Mouse (Mus musculus): ENCODE results near the gene Gja4. TPM values are rescaled to one million over a fixed set of nuclear protein-coding genes. Genes with fewer than 3 reads are reported as not detected.

Gja4 gene
- polyA plus RNA-seq, 1 experiment from 2014 or later: 58.3 TPM

GRCm38 (mm10) chr4:127327258-127327657, 13.4 kb upstream of the Gja4 start:
- Histone ChIP-seq H3K4me3 (ENCODE audit: low read depth, low read length) (no peak overlapping the region), H3K27ac (ENCODE audit: low read length) (no peak overlapping the region), H3K9me3 (ENCODE audit: low read length) (no peaks in the 10 kb centered on the region), H3K4me2 (replicated peaks; ENCODE audit: low read depth, low read length) (no peak overlapping the region), H3K9ac (replicated peaks; ENCODE audit: low read depth) (no peak overlapping the region), H3K4me1 (ENCODE audit: insufficient read depth, low read depth, low read length) (no peaks in the 10 kb centered on the region; the same call in 1 of the 2 replicates), H3K27me3 (replicated peaks; ENCODE audit: insufficient read depth, low read length) (peaks cover 13% of the 10 kb centered on the region), H3K36me3 (ENCODE audit: insufficient read depth, low read length) (no peaks in the 10 kb centered on the region)
- DNase-seq (ENCODE audit: low spot score) (peak; percentile 33), ATAC-seq (no peak)
- TF ChIP-seq EP300 (IDR thresholded peaks at IDR 0.05) (no peak), CTCF (IDR thresholded peaks at IDR 0.05) (no peak)
- WGBS: 35% methylated on average over 7 of the region's 7 CpGs

GRCm38 (mm10) chr4:127325276-127325675, 11.4 kb upstream of the Gja4 start:
- Histone ChIP-seq H3K9me3 (ENCODE audit: low read length) (no peaks in the 10 kb centered on the region), H3K4me1 (ENCODE audit: insufficient read depth, low read depth, low read length) (no peaks in the 10 kb centered on the region; the same call in 1 of the 2 replicates), H3K27me3 (replicated peaks; ENCODE audit: insufficient read depth, low read length) (peaks cover 5% of the 10 kb centered on the region), H3K27ac (ENCODE audit: low read length) (no peak overlapping the region), H3K9ac (replicated peaks; ENCODE audit: low read depth) (no peak overlapping the region), H3K4me2 (replicated peaks; ENCODE audit: low read depth, low read length) (no peak overlapping the region), H3K4me3 (ENCODE audit: low read depth, low read length) (no peak overlapping the region), H3K36me3 (ENCODE audit: insufficient read depth, low read length) (no peaks in the 10 kb centered on the region)
- TF ChIP-seq EP300 (IDR thresholded peaks at IDR 0.05): no peak
- TF ChIP-seq CTCF (IDR thresholded peaks at IDR 0.05): no peak
- ATAC-seq (no peak), DNase-seq (ENCODE audit: low spot score) (no peak)
- WGBS: 84% methylated on average over 5 of the region's 5 CpGs

- WGBS: 5% methylated on average over 6 of the region's 6 CpGs
- TF ChIP-seq CTCF (IDR thresholded peaks at IDR 0.05) (peak; percentile 91), EP300 (IDR thresholded peaks at IDR 0.05) (no peak)
- DNase-seq (ENCODE audit: low spot score) (peak; percentile 91), ATAC-seq (peak; percentile 92)
- peaks cover under 1% of the 10 kb centered on the region; the same call in 1 of the 2 replicates for H3K27me3 ChIP-seq (replicated peaks; ENCODE audit: insufficient read depth, low read length)
- H3K4me3 ChIP-seq (ENCODE audit: low read depth, low read length): no peak overlapping the region
- no peak overlapping the region for H3K9ac ChIP-seq (replicated peaks; ENCODE audit: low read depth)
- H3K4me1 ChIP-seq (ENCODE audit: insufficient read depth, low read depth, low read length): no peaks in the 10 kb centered on the region
- no peak overlapping the region for H3K27ac ChIP-seq (ENCODE audit: low read length)
- H3K9me3 ChIP-seq (ENCODE audit: low read length): no peaks in the 10 kb centered on the region
- no peak overlapping the region for H3K4me2 ChIP-seq (replicated peaks; ENCODE audit: low read depth, low read length)
- no peaks in the 10 kb centered on the region for H3K36me3 ChIP-seq (ENCODE audit: insufficient read depth, low read length)
Observed at GRCm38 (mm10) chr4:127324759-127325158, 10.9 kb upstream of the Gja4 start.

GRCm38 (mm10) chr4:127324296-127324695, 10.5 kb upstream of the Gja4 start:
- H3K9me3 ChIP-seq (ENCODE audit: low read length): no peaks in the 10 kb centered on the region
- WGBS: 68% methylated on average over 10 of the region's 10 CpGs
- no peaks in the 10 kb centered on the region; the same call in 1 of the 2 replicates for H3K27me3 ChIP-seq (replicated peaks; ENCODE audit: insufficient read depth, low read length)
- ATAC-seq: no peak
- no peak overlapping the region for H3K4me2 ChIP-seq (replicated peaks; ENCODE audit: low read depth, low read length)
- no peaks in the 10 kb centered on the region for H3K36me3 ChIP-seq (ENCODE audit: insufficient read depth, low read length)
- H3K4me1 ChIP-seq (ENCODE audit: insufficient read depth, low read depth, low read length): no peaks in the 10 kb centered on the region
- no peak for DNase-seq (ENCODE audit: low spot score)
- H3K9ac ChIP-seq (replicated peaks; ENCODE audit: low read depth): no peak overlapping the region
- TF ChIP-seq EP300 (IDR thresholded peaks at IDR 0.05) (no peak), CTCF (IDR thresholded peaks at IDR 0.05) (no peak)
- H3K4me3 ChIP-seq (ENCODE audit: low read depth, low read length): no peak overlapping the region
- H3K27ac ChIP-seq (ENCODE audit: low read length): no peak overlapping the region

- ATAC-seq (no peak), DNase-seq (ENCODE audit: low spot score) (no peak)
- Histone ChIP-seq H3K27ac (ENCODE audit: low read length) (no peak overlapping the region), H3K4me1 (ENCODE audit: insufficient read depth, low read depth, low read length) (no peaks in the 10 kb centered on the region), H3K27me3 (replicated peaks; ENCODE audit: insufficient read depth, low read length) (no peaks in the 10 kb centered on the region; the same call in 1 of the 2 replicates), H3K9ac (replicated peaks; ENCODE audit: low read depth) (no peak overlapping the region), H3K9me3 (ENCODE audit: low read length) (no peaks in the 10 kb centered on the region), H3K4me2 (replicated peaks; ENCODE audit: low read depth, low read length) (no peak overlapping the region), H3K4me3 (ENCODE audit: low read depth, low read length) (no peak overlapping the region), H3K36me3 (ENCODE audit: insufficient read depth, low read length) (no peaks in the 10 kb centered on the region)
- 64% methylated on average over 3 of the region's 3 CpGs for WGBS
- TF ChIP-seq CTCF (IDR thresholded peaks at IDR 0.05): no peak
- TF ChIP-seq EP300 (IDR thresholded peaks at IDR 0.05): no peak
Observed at GRCm38 (mm10) chr4:127323651-127324050, 9.8 kb upstream of the Gja4 start.

GRCm38 (mm10) chr4:127319613-127320012, 5.8 kb upstream of the Gja4 start:
- Histone ChIP-seq H3K4me3 (ENCODE audit: low read depth, low read length) (no peak overlapping the region), H3K9me3 (ENCODE audit: low read length) (no peaks in the 10 kb centered on the region), H3K4me2 (replicated peaks; ENCODE audit: low read depth, low read length) (no peak overlapping the region), H3K9ac (replicated peaks; ENCODE audit: low read depth) (no peak overlapping the region), H3K27me3 (replicated peaks; ENCODE audit: insufficient read depth, low read length) (no peaks in the 10 kb centered on the region), H3K36me3 (ENCODE audit: insufficient read depth, low read length) (no peaks in the 10 kb centered on the region), H3K4me1 (ENCODE audit: insufficient read depth, low read depth, low read length) (no peaks in the 10 kb centered on the region), H3K27ac (ENCODE audit: low read length) (no peak overlapping the region)
- TF ChIP-seq EP300 (IDR thresholded peaks at IDR 0.05) (no peak), CTCF (IDR thresholded peaks at IDR 0.05) (peak; percentile 96)
- 0% methylated on average over 3 of the region's 3 CpGs for WGBS
- ATAC-seq (peak; percentile 45), DNase-seq (ENCODE audit: low spot score) (peak; percentile 78)

- H3K27me3 ChIP-seq (replicated peaks; ENCODE audit: insufficient read depth, low read length): 0 out of 2 replicates have a peak, but pooled peaks cover 5% of the 10 kb centered on the region
- no peak overlapping the region for H3K9ac ChIP-seq (replicated peaks; ENCODE audit: low read depth)
- no peak for TF ChIP-seq EP300 (IDR thresholded peaks at IDR 0.05)
- peak; percentile 55 for TF ChIP-seq CTCF (IDR thresholded peaks at IDR 0.05)
- ATAC-seq (no peak), DNase-seq (ENCODE audit: low spot score) (no peak)
- H3K4me2 ChIP-seq (replicated peaks; ENCODE audit: low read depth, low read length): no peak overlapping the region
- no peak overlapping the region for H3K4me3 ChIP-seq (ENCODE audit: low read depth, low read length)
- WGBS: 44% methylated on average over 4 of the region's 4 CpGs
- H3K36me3 ChIP-seq (ENCODE audit: insufficient read depth, low read length): no peaks in the 10 kb centered on the region
- no peaks in the 10 kb centered on the region for H3K4me1 ChIP-seq (ENCODE audit: insufficient read depth, low read depth, low read length)
- no peaks in the 10 kb centered on the region for H3K9me3 ChIP-seq (ENCODE audit: low read length)
- H3K27ac ChIP-seq (ENCODE audit: low read length): no peak overlapping the region
Observed at GRCm38 (mm10) chr4:127317143-127317542, 3.3 kb upstream of the Gja4 start.
